Mouse (Mus musculus) MEL-GATA-1-ER (cell line): ENCODE measurements around the gene Atp2b2.

Experiments used
- DNase-seq: peaks from one replicate; pipeline ENCODE4 v3.0.0-alpha.2; 2012; ENCODE audit warnings: low read depth; ENCODE audit errors: extremely low read depth

Gene Atp2b2

GRCm38 (mm10) chr6:113890858-113891213 is 151.6 kb downstream of the Atp2b2 start:
- no peak for DNase-seq

- no peak for DNase-seq
Observed at GRCm38 (mm10) chr6:113890023-113890857, 152.2 kb downstream of the Atp2b2 start.

GRCm38 (mm10) chr6:113889180-113889579 is 153.2 kb downstream of the Atp2b2 start:
- DNase-seq, result no peak

GRCm38 (mm10) chr6:113886886-113887285 is 155.5 kb downstream of the Atp2b2 start:
- DNase-seq, result no peak

- DNase-seq, result no peak
Observed at GRCm38 (mm10) chr6:113884806-113885205, 157.6 kb downstream of the Atp2b2 start.

GRCm38 (mm10) chr6:113883225-113883624 is 159.2 kb downstream of the Atp2b2 start:
- no peak for DNase-seq

- DNase-seq, result no peak
Observed at GRCm38 (mm10) chr6:113882396-113882795, 160.0 kb downstream of the Atp2b2 start.

GRCm38 (mm10) chr6:113881561-113882243 is 160.7 kb downstream of the Atp2b2 start:
- DNase-seq, result no peak

GRCm38 (mm10) chr6:113879366-113879765 is 163.0 kb downstream of the Atp2b2 start:
- DNase-seq, result no peak

GRCm38 (mm10) chr6:113878510-113879128 is 163.8 kb downstream of the Atp2b2 start:
- no peak for DNase-seq

GRCm38 (mm10) chr6:113876585-113876984 is 165.8 kb downstream of the Atp2b2 start:
- no peak for DNase-seq

GRCm38 (mm10) chr6:113875201-113875600 is 167.2 kb downstream of the Atp2b2 start:
- no peak for DNase-seq

GRCm38 (mm10) chr6:113872654-113873053 is 169.8 kb downstream of the Atp2b2 start:
- no peak for DNase-seq

GRCm38 (mm10) chr6:113870775-113871174 is 171.6 kb downstream of the Atp2b2 start:
- DNase-seq, result no peak

- no peak for DNase-seq
Observed at GRCm38 (mm10) chr6:113868552-113868951, 173.9 kb downstream of the Atp2b2 start.

GRCm38 (mm10) chr6:113865699-113866098 is 176.7 kb downstream of the Atp2b2 start:
- no peak for DNase-seq

GRCm38 (mm10) chr6:113864812-113865211 is 177.6 kb downstream of the Atp2b2 start:
- DNase-seq, result no peak

- no peak for DNase-seq
Observed at GRCm38 (mm10) chr6:113862955-113863354, 179.5 kb downstream of the Atp2b2 start.

GRCm38 (mm10) chr6:113861938-113862337 is 180.5 kb downstream of the Atp2b2 start:
- no peak for DNase-seq

GRCm38 (mm10) chr6:113861375-113861770 is 181.0 kb downstream of the Atp2b2 start:
- no peak for DNase-seq

- DNase-seq, result no peak
Observed at GRCm38 (mm10) chr6:113860735-113861374, 181.6 kb downstream of the Atp2b2 start.
